Mouse (Mus musculus): ENCODE data around the gene Stt3b. TPM values are rescaled to one million over a fixed set of nuclear protein-coding genes. Genes with fewer than 3 reads are reported as not detected.
"Not testable (repeated sequence)": the region's sequence is repeated elsewhere in the genome, so short reads cannot be mapped to it uniquely, and the experiment has no call there.

The Stt3b gene
- polyA plus RNA-seq, 1 experiment from 2014 or later: 107 TPM

GRCm38 (mm10) chr9:115287774-115288434, 22.3 kb downstream of the Stt3b start:
- no peak for ATAC-seq (ENCODE audit: low read depth)
- Histone ChIP-seq H3K4me1 (ENCODE audit: control insufficient read depth, insufficient read depth, low read length) (peaks cover 4% of the 10 kb centered on the region; the same call in 1 of the 2 replicates), H3K27ac (ENCODE audit: low read depth, low read length) (no peak overlapping the region), H3K9me3 (ENCODE audit: control insufficient read depth, low read length) (no peaks in the 10 kb centered on the region), H3K9ac (replicated peaks; ENCODE audit: low read depth, low read length) (no peak overlapping the region), H3K4me3 (ENCODE audit: low read depth, low read length) (no peak overlapping the region), H3K27me3 (ENCODE audit: control insufficient read depth, insufficient read depth, low read length) (no peaks in the 10 kb centered on the region), H3K36me3 (ENCODE audit: control insufficient read depth, insufficient read depth, low read length) (no peaks in the 10 kb centered on the region), H3K4me2 (ENCODE audit: low read depth, low read length) (no peak overlapping the region)
- 93% methylated on average over 6 of the region's 6 CpGs for WGBS

- H3K27me3 ChIP-seq (ENCODE audit: control insufficient read depth, insufficient read depth, low read length): no peaks in the 10 kb centered on the region
- H3K9ac ChIP-seq (replicated peaks; ENCODE audit: low read depth, low read length): no peak overlapping the region
- H3K36me3 ChIP-seq (ENCODE audit: control insufficient read depth, insufficient read depth, low read length): no peaks in the 10 kb centered on the region
- H3K27ac ChIP-seq (ENCODE audit: low read depth, low read length): no peak overlapping the region
- WGBS: 83% methylated on average over 4 of the region's 4 CpGs
- H3K4me1 ChIP-seq (ENCODE audit: control insufficient read depth, insufficient read depth, low read length): no peaks in the 10 kb centered on the region
- ATAC-seq (ENCODE audit: low read depth): no peak
- H3K4me3 ChIP-seq (ENCODE audit: low read depth, low read length): no peak overlapping the region
- no peak overlapping the region for H3K4me2 ChIP-seq (ENCODE audit: low read depth, low read length)
- H3K9me3 ChIP-seq (ENCODE audit: control insufficient read depth, low read length): no peaks in the 10 kb centered on the region
Observed at GRCm38 (mm10) chr9:115284385-115284784, 25.8 kb downstream of the Stt3b start.

GRCm38 (mm10) chr9:115283403-115283802, 26.8 kb downstream of the Stt3b start:
- no peaks in the 10 kb centered on the region for H3K9me3 ChIP-seq (ENCODE audit: control insufficient read depth, low read length)
- H3K4me3 ChIP-seq (ENCODE audit: low read depth, low read length): no peak overlapping the region
- H3K27ac ChIP-seq (ENCODE audit: low read depth, low read length): no peak overlapping the region
- H3K27me3 ChIP-seq (ENCODE audit: control insufficient read depth, insufficient read depth, low read length): no peaks in the 10 kb centered on the region
- WGBS: 92% methylated on average over 4 of the region's 4 CpGs
- H3K4me1 ChIP-seq (ENCODE audit: control insufficient read depth, insufficient read depth, low read length): no peaks in the 10 kb centered on the region
- no peak overlapping the region for H3K4me2 ChIP-seq (ENCODE audit: low read depth, low read length)
- H3K9ac ChIP-seq (replicated peaks; ENCODE audit: low read depth, low read length): no peak overlapping the region
- H3K36me3 ChIP-seq (ENCODE audit: control insufficient read depth, insufficient read depth, low read length): no peaks in the 10 kb centered on the region; the same call in 1 of the 2 replicates
- no peak for ATAC-seq (ENCODE audit: low read depth)

GRCm38 (mm10) chr9:115278641-115279040, 31.6 kb downstream of the Stt3b start:
- Histone ChIP-seq H3K27me3 (ENCODE audit: control insufficient read depth, insufficient read depth, low read length) (no peaks in the 10 kb centered on the region), H3K4me1 (ENCODE audit: control insufficient read depth, insufficient read depth, low read length) (no peaks in the 10 kb centered on the region), H3K9ac (replicated peaks; ENCODE audit: low read depth, low read length) (no peak overlapping the region), H3K27ac (ENCODE audit: low read depth, low read length) (no peak overlapping the region), H3K4me2 (ENCODE audit: low read depth, low read length) (no peak overlapping the region), H3K4me3 (ENCODE audit: low read depth, low read length) (no peak overlapping the region), H3K9me3 (ENCODE audit: control insufficient read depth, low read length) (no peaks in the 10 kb centered on the region), H3K36me3 (ENCODE audit: control insufficient read depth, insufficient read depth, low read length) (peaks cover 15% of the 10 kb centered on the region)
- no peak for ATAC-seq (ENCODE audit: low read depth)
- WGBS: 85% methylated on average over 1 of the region's 1 CpGs

- H3K36me3 ChIP-seq (ENCODE audit: control insufficient read depth, insufficient read depth, low read length): peaks cover 15% of the 10 kb centered on the region
- no peak overlapping the region for H3K4me3 ChIP-seq (ENCODE audit: low read depth, low read length)
- no peaks in the 10 kb centered on the region for H3K4me1 ChIP-seq (ENCODE audit: control insufficient read depth, insufficient read depth, low read length)
- H3K9ac ChIP-seq (replicated peaks; ENCODE audit: low read depth, low read length): no peak overlapping the region
- no peak for ATAC-seq (ENCODE audit: low read depth)
- no peak overlapping the region for H3K27ac ChIP-seq (ENCODE audit: low read depth, low read length)
- H3K4me2 ChIP-seq (ENCODE audit: low read depth, low read length): no peak overlapping the region
- no peaks in the 10 kb centered on the region for H3K9me3 ChIP-seq (ENCODE audit: control insufficient read depth, low read length)
- WGBS: 91% methylated on average over 6 of the region's 6 CpGs
- H3K27me3 ChIP-seq (ENCODE audit: control insufficient read depth, insufficient read depth, low read length): no peaks in the 10 kb centered on the region
Observed at GRCm38 (mm10) chr9:115274806-115275205, 35.4 kb downstream of the Stt3b start.

- Histone ChIP-seq H3K27me3 (ENCODE audit: control insufficient read depth, insufficient read depth, low read length) (no peaks in the 10 kb centered on the region), H3K27ac (ENCODE audit: low read depth, low read length) (no peak overlapping the region), H3K4me1 (ENCODE audit: control insufficient read depth, insufficient read depth, low read length) (no peaks in the 10 kb centered on the region), H3K9ac (replicated peaks; ENCODE audit: low read depth, low read length) (no peak overlapping the region), H3K4me2 (ENCODE audit: low read depth, low read length) (no peak overlapping the region), H3K4me3 (ENCODE audit: low read depth, low read length) (no peak overlapping the region), H3K9me3 (ENCODE audit: control insufficient read depth, low read length) (no peaks in the 10 kb centered on the region), H3K36me3 (ENCODE audit: control insufficient read depth, insufficient read depth, low read length) (peaks cover 15% of the 10 kb centered on the region)
- ATAC-seq (ENCODE audit: low read depth): no peak
- 95% methylated on average over 7 of the region's 7 CpGs for WGBS
Observed at GRCm38 (mm10) chr9:115273095-115273649, 37.0 kb downstream of the Stt3b start.

- H3K4me2 ChIP-seq (ENCODE audit: low read depth, low read length); H3K27ac ChIP-seq (ENCODE audit: low read depth, low read length); H3K27me3 ChIP-seq (ENCODE audit: control insufficient read depth, insufficient read depth, low read length); ATAC-seq (ENCODE audit: low read depth); H3K9ac ChIP-seq (replicated peaks; ENCODE audit: low read depth, low read length); H3K4me1 ChIP-seq (ENCODE audit: control insufficient read depth, insufficient read depth, low read length); H3K4me3 ChIP-seq (ENCODE audit: low read depth, low read length); H3K9me3 ChIP-seq (ENCODE audit: control insufficient read depth, low read length): not testable (repeated sequence)
- WGBS: 98% methylated on average over 2 of the region's 5 CpGs
- peaks cover 15% of the 10 kb centered on the region for H3K36me3 ChIP-seq (ENCODE audit: control insufficient read depth, insufficient read depth, low read length)
Observed at GRCm38 (mm10) chr9:115272451-115272850, 37.8 kb downstream of the Stt3b start.

GRCm38 (mm10) chr9:115271556-115271955, 38.7 kb downstream of the Stt3b start:
- Histone ChIP-seq H3K27me3 (ENCODE audit: control insufficient read depth, insufficient read depth, low read length) (no peaks in the 10 kb centered on the region), H3K4me2 (ENCODE audit: low read depth, low read length) (no peak overlapping the region), H3K27ac (ENCODE audit: low read depth, low read length) (no peak overlapping the region), H3K4me1 (ENCODE audit: control insufficient read depth, insufficient read depth, low read length) (no peaks in the 10 kb centered on the region), H3K9me3 (ENCODE audit: control insufficient read depth, low read length) (no peaks in the 10 kb centered on the region), H3K4me3 (ENCODE audit: low read depth, low read length) (no peak overlapping the region), H3K36me3 (ENCODE audit: control insufficient read depth, insufficient read depth, low read length) (peaks cover 12% of the 10 kb centered on the region), H3K9ac (replicated peaks; ENCODE audit: low read depth, low read length) (no peak overlapping the region)
- 94% methylated on average over 3 of the region's 3 CpGs for WGBS
- ATAC-seq (ENCODE audit: low read depth): no peak

GRCm38 (mm10) chr9:115261896-115262295, 48.3 kb downstream of the Stt3b start:
- WGBS: 70% methylated on average over 5 of the region's 5 CpGs
- Histone ChIP-seq H3K9me3 (ENCODE audit: control insufficient read depth, low read length) (no peaks in the 10 kb centered on the region), H3K36me3 (ENCODE audit: control insufficient read depth, insufficient read depth, low read length) (peaks cover 11% of the 10 kb centered on the region), H3K4me1 (ENCODE audit: control insufficient read depth, insufficient read depth, low read length) (no peaks in the 10 kb centered on the region), H3K27me3 (ENCODE audit: control insufficient read depth, insufficient read depth, low read length) (no peaks in the 10 kb centered on the region), H3K9ac (replicated peaks; ENCODE audit: low read depth, low read length) (no peak overlapping the region), H3K4me3 (ENCODE audit: low read depth, low read length) (no peak overlapping the region), H3K27ac (ENCODE audit: low read depth, low read length) (no peak overlapping the region), H3K4me2 (ENCODE audit: low read depth, low read length) (no peak overlapping the region)
- no peak for ATAC-seq (ENCODE audit: low read depth)
